Mouse (Mus musculus) layer of hippocampus, adult 9-10 months (tissue): Measurements from ENCODE around the gene Wars.

Experiments used
- DNase-seq: peaks from one replicate; pipeline ENCODE4 v3.0.0; 2022; ENCODE audit warnings: low spot score

Wars gene

DNA sequence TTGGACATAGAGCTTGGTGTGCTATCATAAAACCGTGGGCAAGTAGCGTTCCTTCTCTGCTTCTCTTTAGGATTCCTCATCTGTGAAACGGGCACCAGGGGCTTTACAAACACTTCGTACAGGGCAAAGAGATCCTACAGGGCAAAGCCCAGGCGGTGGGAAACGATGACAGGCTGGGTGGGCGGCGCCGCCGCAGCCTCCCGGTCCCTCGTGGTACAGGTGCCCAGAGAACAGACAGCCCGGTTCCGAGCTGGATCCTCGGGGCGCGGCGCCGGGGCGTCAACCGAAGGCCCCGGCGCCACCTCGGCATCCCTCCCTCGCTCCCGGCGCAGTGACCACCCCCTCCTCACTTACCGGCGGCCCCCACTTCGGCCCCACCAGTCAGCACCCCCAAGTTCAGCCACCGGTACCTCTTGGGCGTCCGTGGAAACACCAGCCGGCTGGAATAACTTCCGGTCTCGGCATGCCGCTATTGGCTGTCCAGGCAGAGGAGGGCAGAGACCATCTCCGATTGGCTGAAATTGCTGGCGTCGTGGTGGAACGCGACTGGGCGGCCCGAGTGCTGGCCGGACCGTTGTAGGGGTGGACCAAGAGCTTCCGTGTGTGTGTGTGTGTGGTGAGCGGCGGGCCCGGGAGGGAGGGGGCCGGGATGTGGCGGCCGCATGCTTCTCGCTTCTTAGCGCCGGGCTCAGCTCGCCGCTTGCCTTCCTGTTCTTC lies at the start of gene Wars:
Gene Wars, minus strand, starts transcription at position 460 of the 717 bp plus-strand sequence.
- peak; percentile 87 for DNase-seq

GRCm38 (mm10) chr12:108942203-108942923 lies 48.4 kb upstream of the Wars start:
- DNase-seq = no peak

GRCm38 (mm10) chr12:108941282-108941681 lies 47.3 kb upstream of the Wars start:
- no peak for DNase-seq

DNA sequence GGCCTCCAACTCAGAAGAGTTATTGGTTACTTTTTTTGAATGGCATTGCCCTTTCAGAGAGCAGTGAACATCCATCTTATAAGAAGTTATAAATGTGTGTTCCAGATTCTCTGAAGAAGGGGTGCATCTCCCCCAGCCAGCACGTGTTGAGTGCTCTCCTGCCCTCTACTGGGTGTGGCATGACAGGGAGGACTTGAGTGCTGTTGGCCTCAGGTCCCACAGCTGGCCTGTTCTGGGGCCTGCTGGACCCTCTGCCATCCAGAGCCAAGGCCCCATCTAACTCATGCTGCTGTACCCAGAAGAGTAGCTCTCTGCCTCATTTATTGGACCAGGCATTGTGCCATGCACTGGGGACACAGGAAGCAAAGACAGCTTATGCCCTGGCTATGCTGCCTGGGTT lies 46.3 kb upstream of the Wars start:
- no peak for DNase-seq

GRCm38 (mm10) chr12:108939317-108939716 lies 45.3 kb upstream of the Wars start:
- no peak for DNase-seq

DNA sequence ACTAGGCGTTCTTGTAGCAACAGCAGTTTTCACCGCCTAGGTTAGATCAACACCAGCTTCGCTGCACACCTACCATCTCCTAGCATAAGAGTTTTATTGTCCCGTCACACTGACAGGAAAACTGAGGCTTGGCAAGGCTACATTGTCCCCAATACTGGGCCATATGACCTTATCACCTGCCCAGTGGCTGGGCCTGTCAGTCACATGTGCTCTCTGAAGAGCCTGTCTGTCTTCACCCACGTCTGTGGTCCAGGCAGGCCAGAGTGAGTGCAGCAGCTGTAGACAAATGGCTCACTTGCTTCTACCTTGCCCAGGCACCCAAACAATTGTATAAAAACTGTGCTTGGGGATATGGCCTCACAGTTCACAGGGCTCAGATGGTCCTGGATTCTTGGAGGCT lies 44.9 kb upstream of the Wars start:
- DNase-seq = no peak

- DNase-seq = no peak
Observed at GRCm38 (mm10) chr12:108937506-108937905, 43.5 kb upstream of the Wars start.

GRCm38 (mm10) chr12:108936834-108937233 lies 42.9 kb upstream of the Wars start:
- no peak for DNase-seq

DNA sequence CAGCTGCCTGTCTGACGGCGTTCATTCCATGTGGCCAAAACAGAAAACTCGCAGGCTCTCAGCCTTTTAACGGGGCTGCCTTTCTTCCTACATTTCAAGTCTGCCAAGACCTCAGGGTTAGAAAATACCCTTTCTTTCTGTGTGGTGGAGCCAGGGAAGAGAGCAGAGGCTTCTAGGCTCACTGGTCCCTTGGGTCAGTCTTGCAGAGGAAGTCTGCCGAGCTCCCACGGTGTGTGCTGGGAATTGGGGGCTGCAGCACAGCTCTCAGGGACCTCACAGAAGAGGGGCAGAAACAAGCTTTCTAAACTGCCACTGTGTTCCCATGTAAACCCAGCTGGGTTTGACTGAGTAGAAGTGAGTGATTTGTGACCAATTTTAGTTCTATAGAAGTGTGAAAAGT lies 40.3 kb upstream of the Wars start:
- DNase-seq = no peak

DNA sequence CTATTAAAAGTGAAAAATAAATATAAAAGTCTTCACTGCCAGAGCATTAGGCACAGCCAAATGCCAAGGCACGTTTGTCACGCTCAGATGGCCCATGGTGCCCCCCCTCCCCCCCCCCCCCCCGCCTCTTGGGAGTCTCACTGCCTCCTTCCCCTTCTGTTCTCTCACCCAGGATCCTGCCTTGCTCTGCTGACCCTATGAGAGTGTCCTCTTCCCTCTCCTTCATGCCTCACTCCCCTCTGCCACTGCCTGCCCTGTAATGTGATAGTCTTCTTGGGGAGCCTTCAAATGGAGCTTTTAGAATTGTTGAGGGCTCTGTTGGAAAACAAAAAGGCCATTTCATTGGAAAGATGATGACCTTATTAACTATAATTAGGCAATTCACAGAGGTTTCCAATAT lies 38.1 kb upstream of the Wars start:
- no peak for DNase-seq

- DNase-seq = no peak
Observed at GRCm38 (mm10) chr12:108931341-108932053, 37.5 kb upstream of the Wars start.

- no peak for DNase-seq
Observed at GRCm38 (mm10) chr12:108929475-108929874, 35.5 kb upstream of the Wars start.

GRCm38 (mm10) chr12:108928249-108928648 lies 34.3 kb upstream of the Wars start:
- DNase-seq = no peak

DNA sequence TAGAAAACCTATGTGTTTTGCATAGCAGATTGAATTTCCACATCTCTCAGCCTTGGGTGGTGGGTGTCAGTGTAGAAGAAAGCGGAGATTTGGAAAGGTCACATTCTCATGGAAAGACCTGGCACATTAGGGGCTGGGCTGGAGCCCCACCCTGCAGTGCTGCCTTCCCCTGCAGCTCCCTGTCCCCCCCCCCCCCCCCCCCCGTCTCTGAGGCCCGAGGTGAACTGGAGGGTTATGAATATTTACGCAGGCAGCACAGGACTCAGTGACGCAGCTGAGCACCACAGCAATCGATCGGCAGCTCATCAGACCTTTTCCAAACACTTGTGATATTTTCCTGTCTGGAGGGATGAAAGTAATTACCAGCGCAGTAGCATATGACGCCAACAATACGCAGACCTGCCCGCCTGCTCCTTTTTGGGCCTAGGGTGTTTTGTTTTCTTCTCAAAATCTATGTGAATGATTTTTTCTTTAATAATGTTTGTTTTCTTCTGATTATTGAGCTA lies 32.7 kb upstream of the Wars start:
- no peak for DNase-seq

DNA sequence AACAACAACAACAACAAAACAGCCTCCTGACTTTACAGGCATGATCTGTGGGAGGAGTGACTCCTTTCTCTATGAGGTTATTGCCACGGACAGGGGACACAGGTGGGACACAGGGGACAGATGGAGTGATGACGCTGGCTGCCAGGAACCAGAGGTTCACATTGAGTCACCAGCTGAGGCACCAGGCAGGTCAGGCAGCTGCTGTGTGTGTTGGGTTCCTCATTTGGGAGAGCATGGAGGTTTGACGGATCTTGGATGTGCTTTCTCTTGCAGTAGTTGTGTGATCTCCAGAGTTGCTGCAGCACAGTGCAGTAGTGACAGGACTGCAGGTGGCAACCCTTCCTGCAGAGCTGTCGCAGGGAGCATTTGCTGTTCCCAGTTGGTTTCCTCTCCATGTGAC lies 24.8 kb upstream of the Wars start:
- no peak for DNase-seq

- DNase-seq = no peak
Observed at GRCm38 (mm10) chr12:108917509-108917908, 23.5 kb upstream of the Wars start.

DNA sequence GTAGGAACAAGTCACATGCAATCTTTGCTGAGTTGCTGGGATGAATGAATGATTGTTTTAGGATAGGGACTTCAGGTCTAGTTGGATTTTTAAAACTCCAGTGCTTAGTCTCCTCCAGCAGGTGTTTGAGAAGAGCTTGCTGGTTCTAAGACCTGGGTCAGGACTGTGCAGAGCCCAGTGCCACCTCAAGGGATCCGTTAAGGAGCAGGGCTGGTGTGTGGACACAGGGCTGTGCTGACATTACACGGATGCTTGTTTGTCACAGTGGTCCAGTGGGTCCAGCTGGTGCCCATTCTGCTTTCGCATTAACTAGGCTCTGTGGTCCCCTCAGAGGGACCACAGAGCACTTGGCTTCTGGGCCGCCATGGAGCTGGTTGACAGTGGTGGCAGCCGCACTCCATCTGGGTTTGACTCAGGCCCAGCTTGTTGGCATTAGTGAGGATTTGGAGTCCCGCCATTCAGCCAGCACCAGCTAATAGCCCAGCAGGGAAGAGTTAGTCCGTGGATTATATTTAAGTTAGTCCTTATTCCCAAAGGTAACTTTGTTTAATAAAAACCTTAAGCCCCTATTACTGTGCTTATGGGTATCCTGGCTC lies 22.6 kb upstream of the Wars start:
- DNase-seq = no peak

GRCm38 (mm10) chr12:108915893-108916292 lies 21.9 kb upstream of the Wars start:
- no peak for DNase-seq

DNA sequence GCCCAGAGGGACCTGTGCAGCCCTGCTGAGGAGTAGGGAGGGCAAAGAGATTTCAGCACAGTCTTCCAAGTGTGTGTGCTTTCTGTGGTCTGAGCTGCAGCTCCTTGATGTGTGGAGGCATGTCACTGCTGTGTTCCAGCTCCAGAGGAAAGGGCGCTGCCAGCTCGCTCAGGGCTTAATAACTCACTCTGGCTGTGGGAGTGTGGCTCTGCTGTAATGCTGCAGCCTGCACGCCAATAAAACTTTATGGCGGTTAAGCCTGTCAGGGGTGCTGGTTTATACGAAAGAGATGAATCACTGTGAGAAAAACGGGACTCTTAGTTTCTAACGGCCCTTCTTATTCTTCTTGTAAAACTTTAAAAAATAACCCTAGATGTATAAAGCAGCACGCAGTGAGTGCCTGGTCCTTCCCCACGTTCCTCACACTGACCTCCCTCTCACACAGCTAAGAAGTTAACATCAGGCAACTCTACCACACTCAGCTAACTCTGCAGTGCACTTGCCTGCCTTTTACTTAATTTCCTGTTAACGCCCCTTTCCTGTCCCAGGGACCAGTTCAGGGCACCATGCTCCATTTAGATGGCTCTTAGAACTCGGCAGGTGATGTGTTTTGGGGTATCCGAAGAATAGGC lies 20.9 kb upstream of the Wars start:
- no peak for DNase-seq

DNA sequence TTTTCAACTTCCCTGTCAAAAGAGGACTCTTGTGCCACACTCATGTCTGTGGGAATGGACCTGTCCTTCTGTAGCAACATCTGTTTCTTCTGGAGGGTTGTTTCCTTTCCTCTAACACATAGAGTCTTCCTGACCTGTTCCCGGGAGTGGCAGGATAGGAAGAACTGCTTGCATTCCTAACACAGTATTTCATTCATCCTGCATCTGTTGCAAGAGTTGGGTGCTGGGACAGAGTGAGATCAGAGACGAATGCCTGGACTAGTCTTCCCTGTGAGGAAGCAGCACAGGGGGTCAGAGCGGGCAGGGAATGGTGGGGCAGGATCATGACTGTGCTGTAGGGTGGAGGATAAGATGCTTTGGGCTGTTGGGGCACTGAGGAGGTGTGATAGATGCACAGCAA lies 20.2 kb upstream of the Wars start:
- no peak for DNase-seq

GRCm38 (mm10) chr12:108912442-108912841 lies 18.5 kb upstream of the Wars start:
- no peak for DNase-seq

- no peak for DNase-seq
Observed at GRCm38 (mm10) chr12:108909846-108910433, 16.0 kb upstream of the Wars start.
